Mouse (Mus musculus): ENCODE data around the gene Th.

The Th gene

GRCm38 (mm10) chr7:142931028-142931427, at the start of gene Th:
TSS of gene Th (minus strand) at chr7:142931128.
- DNase-seq, result no peak

DNA sequence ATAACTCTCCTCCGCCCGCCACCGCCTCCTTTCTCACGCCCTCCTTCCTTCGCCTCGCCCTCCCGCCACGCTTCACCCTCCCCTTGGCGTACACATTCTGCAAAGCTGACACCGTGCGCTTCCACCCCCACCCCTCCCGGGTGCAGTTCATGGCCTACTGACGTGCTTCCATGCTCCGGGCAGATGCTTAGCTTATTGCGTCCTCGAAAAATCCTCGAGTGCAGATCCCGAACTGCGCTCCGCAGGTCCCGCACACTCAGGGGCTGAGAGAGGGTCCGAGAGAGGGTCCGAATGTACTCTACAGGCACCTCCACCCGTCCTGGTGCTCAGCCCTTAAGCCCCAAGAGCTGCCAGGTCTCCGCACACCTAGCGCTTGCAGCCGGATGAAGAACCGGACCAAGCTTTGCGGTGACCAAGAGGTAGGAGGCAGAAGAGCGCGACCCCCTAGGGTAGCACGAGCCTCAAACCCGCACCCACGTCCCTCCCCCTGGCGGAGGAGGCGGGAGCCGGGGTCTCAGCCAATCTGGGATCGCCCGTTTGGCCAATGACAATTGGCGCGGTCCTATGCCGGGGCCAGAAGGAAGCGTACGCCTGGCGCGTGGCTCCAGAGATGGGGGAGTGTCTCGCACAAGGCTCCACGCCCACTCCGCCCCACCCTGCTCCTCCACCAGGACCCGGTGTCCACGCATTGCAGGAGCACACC, 38.0 kb upstream of the Th start, which contains the start of gene Ascl2:
Gene Ascl2 (minus strand): TSS at position 456 of the 703 bp plus-strand sequence.
- DNase-seq, result no peak

DNA sequence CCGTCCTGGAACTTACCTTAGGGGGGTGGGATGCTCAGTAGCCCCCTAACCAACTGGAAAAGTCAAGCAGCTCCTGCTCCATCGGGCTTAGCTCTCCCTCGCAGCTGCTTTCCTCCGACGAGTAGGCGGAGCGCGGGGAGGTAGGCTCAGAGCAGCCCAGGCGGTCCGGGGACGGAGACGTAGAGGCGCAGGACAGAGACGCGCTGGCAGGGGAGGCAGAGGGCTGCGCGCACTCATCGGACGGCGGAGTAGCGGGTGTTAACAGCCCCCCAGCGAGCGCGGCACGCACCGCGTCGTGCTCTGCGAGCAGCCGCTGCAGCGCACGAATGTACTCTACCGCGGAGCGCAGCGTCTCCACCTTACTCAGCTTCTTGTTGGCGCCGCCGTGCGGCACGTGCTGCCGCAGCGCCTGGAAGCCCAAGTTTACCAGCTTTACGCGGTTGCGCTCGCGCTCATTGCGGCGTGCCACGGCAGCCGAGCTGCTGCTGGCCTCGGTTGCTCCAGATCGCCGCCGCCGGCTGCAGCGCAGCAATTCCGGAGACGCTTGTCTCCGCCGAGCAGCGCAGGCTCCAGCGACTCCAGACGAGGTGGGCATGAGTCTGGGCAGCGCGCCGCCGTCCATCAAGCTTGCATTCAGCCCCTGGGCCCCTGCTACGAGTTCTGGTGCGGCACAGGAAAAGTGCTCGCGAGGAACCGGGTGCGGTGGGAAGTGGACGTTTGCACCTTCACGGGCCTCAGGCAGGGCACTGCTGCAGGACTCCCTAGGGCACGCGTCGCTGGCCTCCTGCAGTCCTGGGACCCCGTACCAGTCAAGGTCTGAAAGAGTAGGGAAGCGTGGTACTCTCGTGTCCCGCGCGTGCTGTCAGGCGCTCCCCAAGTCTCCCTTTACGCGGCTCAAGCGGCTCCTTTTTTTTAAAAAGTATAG, 37.2 kb upstream of the Th start:
- DNase-seq, result no peak

GRCm38 (mm10) chr7:142967414-142967883, 36.5 kb upstream of the Th start:
- DNase-seq, result no peak

GRCm38 (mm10) chr7:142959752-142960151, 28.8 kb upstream of the Th start:
- no peak for DNase-seq

- no peak for DNase-seq
Observed at GRCm38 (mm10) chr7:142958817-142959216, 27.9 kb upstream of the Th start.

- no peak for DNase-seq
Observed at GRCm38 (mm10) chr7:142956018-142956417, 25.1 kb upstream of the Th start.

DNA sequence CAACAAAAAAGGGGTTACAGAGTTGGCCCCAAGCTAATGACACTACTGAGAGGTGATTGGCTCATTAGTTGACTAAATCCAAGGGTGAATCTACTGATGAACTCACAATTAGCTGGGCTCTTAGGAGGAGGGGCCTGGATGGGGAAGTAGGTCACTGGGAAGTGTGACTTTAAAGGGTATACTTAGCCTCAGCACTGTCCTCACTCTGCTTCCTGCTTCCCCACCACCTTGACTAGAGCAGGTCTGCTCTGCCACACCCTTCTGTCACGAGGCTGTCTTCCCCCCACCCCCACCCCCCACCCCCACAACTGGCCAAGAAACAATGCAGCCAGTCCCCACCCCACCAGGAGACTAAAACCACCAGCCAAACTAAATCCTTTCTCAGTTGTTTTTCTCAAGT, 18.6 kb upstream of the Th start:
- DNase-seq, result no peak

DNA sequence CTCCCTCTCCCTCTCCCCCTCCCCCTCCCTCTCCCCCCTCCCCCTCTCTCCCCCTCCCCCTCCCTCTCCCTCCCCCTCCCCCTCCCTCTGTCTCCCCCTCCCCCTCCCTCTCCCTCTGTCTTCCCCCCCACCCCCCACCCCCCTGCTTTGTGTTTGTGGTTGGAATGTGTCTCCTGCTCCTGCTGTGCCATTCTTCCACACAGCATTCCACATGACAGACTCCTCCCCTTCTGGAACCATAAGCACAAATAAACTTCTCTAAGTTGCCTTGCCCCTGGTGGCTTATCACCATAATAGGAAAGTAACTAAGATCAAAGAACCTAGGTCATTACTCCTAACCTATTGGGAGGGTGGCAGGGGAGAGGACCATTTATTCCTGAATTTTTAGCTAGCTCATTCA, 6.7 kb upstream of the Th start:
- no peak for DNase-seq

DNA sequence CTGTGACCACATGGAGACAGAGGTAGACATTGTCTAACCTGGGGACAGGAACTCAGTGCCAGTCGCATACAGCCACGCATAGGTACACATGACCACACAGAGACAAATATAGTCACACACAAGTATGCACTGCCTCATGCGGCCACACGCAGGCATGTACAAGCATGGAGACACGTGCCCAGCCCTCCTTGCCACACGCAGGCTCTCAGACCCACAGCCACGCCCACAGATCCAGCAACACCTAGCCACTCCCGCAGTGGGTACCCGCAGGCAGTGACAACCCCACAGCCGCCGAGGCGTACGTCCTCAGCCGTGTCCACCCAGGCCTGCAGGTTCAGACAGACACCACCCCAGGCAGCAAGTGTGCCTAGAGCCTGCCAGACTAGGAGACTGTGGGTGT, 4.8 kb upstream of the Th start:
- no peak for DNase-seq

- DNase-seq, result no peak
Observed at GRCm38 (mm10) chr7:142932469-142932868, 1.5 kb upstream of the Th start.

GRCm38 (mm10) chr7:142929516-142929915, 1.4 kb downstream of the Th start:
- no peak for DNase-seq

DNA sequence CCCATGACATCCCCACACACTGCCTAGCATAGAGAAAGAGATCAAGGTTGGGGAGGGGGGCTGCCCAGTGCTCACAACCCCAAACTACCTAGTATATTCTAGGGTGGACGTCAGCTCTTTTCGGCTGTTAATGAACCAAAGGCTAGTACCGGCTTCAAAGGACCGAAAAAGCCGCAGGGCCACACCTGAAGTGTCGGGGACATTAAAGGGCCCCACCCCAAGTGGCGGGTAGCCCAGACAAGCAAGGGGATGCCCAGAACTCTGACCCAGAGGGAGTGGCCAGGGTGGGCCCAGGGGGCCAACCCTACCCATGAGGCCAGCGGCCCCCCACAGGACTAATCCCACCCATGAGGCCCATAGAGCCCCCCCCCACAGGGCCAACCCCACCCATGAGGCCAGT, 3.6 kb downstream of the Th start:
- no peak for DNase-seq

DNA sequence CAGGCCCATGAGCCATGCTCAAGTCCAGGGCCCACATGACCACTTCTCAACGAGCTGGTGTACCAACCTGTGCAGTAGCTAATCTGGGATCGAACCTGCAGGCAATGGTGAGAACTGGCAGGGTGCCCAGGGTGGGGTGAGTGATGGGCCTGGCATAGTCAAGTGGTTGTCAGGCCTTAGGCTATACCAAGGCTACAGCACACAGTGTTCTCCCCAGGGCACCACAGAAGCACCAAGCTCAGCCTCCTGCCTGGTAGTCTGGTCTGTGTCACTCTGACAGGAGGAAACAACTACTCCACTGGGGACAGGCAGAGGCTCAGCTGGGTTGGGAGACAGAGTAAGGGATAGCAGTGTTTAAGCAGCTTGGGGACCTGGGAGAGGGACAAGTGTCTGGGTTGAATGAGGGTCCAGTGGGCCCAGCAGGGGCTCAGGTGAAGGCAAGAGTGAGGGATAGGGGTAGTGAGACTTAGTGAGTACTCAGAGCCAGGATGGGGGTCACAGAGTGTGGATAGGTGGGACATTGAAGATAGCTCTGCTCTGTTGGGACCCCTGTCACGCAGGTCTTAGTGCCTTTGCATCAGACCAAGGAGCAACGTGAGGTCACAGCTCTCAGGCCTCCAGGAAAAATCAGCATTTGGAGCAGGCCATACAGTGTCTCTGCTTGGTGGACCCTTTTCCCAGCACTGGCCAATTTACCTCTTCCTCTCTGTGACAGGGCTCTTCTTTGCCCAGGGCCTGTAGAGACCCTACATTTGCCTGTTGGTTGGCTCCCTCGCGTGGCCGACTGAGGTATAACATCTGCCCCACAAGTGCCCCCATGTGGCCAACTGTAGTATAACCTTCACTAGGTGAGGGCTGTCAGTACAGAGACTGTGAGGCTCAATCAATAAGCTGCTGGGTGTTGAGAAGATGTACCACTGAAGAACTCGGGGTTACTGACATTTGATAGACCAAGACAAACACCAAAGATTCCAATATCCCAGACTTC, 12.0 kb downstream of the Th start:
- peak; percentile 64 for DNase-seq

- DNase-seq, result no peak
Observed at GRCm38 (mm10) chr7:142917659-142918058, 13.3 kb downstream of the Th start.

DNA sequence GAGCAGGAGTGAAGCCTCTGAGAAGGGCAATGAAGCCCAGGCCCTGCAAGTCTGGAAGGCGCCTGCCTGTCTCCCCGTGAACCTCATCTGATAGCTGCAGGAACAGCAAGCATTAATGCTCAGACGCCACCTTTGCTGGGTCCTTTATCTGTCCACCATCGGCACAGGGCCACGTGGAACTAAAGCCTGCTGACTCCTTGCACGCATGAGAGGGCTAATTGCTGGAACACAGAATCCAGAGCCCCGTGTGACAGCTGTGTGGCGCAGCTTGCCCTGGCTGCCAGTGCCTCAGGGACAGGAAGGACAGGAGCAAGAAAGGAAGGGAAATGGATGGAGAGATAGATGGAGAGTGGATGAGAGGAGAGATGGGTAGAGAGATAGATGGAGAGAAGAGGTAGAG, 14.8 kb downstream of the Th start:
- DNase-seq, result peak; percentile 24

DNA sequence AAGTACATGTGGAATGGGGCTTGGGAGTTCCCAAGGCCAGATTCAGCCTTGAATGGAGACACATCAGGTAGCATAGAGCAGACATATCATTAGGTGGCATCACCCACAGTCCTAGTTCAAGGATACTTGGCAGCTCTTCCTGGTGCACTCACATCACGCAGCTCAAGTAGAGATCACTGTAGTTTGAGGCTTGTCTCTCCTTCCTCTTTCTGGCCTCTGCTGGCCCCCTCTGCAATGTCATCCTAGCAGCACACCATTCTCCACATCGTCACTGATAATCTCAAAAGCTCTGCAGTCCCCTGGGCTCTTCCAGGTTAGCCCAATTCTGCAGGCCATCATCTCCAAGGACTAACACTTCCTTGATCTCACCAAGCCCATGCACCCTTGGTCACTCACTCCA, 19.2 kb downstream of the Th start:
- DNase-seq, result no peak

DNA sequence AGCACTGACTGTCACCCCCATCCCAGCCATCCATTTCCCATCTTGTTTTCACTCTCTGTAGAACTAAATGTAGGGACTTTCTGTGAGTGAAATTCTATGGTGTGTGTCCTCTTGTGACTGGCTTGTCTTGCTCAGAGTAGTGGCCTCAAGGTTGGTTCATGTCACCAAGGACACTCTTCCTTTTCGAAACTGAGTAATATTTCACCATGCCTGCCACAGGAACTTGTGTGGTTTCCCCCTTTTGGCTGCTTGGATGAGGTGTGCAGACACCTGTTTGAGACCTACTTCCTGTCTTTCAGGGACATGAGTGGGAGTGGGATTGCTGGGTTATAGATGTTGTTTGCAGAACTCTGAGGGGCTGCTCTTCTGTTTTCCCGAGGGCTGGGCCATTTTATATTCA, 20.8 kb downstream of the Th start:
- no peak for DNase-seq

DNA sequence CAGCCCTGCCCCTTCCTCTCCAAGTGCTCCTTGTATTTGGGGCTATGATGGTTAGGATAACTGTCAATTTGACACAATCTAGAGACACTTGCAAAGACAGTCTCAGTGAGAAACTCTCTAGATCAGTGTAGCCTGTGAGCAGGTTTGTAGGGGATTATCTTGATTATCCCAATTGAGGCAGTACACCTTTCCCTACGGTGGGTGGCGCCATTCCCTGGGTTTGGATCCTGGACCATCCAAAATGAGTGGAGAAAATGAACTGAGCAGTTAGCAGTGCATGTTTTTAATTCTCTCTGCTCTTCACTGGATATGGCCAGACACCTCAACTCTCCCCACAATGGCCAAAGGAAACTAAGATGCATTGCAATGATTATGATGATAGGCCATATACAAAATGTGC, 21.3 kb downstream of the Th start:
- no peak for DNase-seq

DNA sequence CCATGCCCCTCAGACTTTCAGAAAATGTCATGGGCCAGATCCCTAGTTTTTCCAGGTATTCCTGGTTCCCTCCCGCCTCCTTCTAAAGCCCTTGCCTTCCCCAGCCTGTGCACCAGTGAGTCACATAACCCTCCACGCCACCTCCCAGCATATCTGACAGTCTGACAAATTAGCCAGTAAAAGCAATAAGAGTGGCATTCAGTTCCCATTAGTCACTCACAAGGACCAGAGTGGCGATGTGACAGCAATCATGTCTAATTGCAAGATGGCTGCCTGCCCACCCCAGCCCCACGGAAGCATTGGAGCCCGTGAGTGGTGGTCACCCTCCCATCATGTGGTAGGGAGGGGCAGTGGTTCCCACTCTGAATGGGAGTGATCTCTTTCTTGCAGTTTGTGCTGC, 25.3 kb downstream of the Th start:
- no peak for DNase-seq

DNA sequence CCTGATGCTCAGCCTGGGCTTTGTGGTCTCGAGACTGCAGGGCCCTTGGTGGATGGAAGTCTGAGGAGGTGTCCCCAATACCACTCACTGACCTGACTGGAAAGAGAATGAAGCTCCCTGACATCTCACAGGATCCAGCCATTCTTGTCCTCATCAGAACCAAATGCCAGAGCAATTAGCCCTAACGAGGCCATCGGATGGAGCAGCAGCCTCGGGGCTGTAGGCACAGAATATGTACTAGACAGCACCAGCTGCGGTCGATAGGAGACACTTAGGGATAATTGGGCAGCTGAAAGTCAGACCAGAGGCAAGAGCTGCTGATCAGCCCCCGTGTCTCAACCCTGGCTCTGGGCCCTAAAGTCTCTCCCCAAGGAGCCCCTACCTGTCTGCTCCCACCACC, 26.6 kb downstream of the Th start:
- no peak for DNase-seq

DNA sequence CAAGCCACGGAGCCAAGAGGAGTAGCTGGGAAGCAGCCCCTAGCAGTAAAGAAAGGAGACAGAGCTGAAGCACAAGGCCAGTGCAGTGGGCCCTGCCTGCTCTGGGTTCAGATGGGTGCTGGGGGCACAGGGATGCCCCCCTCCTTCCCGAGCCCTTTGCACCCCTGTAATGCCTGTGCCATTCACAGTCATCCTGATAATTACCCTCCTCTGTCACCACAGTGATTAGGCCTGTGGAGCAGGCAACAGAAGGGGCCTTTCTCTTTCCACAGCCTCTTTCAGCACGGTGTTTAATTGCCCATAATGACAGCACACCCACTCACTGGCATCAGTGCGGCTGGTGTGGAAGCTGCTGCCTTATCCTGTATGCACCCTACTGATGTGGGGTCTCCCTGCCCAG, 28.0 kb downstream of the Th start:
- DNase-seq, result no peak

GRCm38 (mm10) chr7:142901774-142902173, 29.2 kb downstream of the Th start:
- no peak for DNase-seq
